Mouse (Mus musculus): ENCODE data around the gene Cyb5r2. TPM values are rescaled to one million over a fixed set of nuclear protein-coding genes. Genes with fewer than 3 reads are reported as not detected.

The Cyb5r2 gene
- polyA plus RNA-seq, 1 experiment from 2014 or later = 0.42 TPM

GRCm38 (mm10) chr7:107749270-107749669 is 8.6 kb downstream of the Cyb5r2 start:
- no peaks in the 10 kb centered on the region for H3K27me3 ChIP-seq
- no peaks in the 10 kb centered on the region for H3K4me1 ChIP-seq
- H3K9me3 ChIP-seq = no peaks in the 10 kb centered on the region
- peaks cover 9% of the 10 kb centered on the region for H3K36me3 ChIP-seq
- no peak for ATAC-seq (ENCODE audit: insufficient number of reproducible peaks, low FRiP score, low TSS enrichment, low read depth)
- WGBS = 3% methylated on average over 3 of the region's 3 CpGs
- no peak overlapping the region for H3K4me2 ChIP-seq
- H3K9ac ChIP-seq = no peak overlapping the region
- no peak overlapping the region for H3K27ac ChIP-seq
- no peak overlapping the region for H3K4me3 ChIP-seq

- Histone ChIP-seq H3K27me3 (no peaks in the 10 kb centered on the region), H3K27ac (no peak overlapping the region), H3K9ac (no peak overlapping the region), H3K9me3 (no peaks in the 10 kb centered on the region), H3K4me3 (no peak overlapping the region), H3K4me1 (no peaks in the 10 kb centered on the region), H3K36me3 (peaks cover 21% of the 10 kb centered on the region), H3K4me2 (no peak overlapping the region)
- no peak for ATAC-seq (ENCODE audit: insufficient number of reproducible peaks, low FRiP score, low TSS enrichment, low read depth)
- 11% methylated on average over 2 of the region's 2 CpGs for WGBS
Measured at GRCm38 (mm10) chr7:107747954-107748353, 9.9 kb downstream of the Cyb5r2 start.

- H3K4me3 ChIP-seq = no peak overlapping the region
- no peaks in the 10 kb centered on the region for H3K27me3 ChIP-seq
- H3K36me3 ChIP-seq = peaks cover 23% of the 10 kb centered on the region
- no peak for ATAC-seq (ENCODE audit: insufficient number of reproducible peaks, low FRiP score, low TSS enrichment, low read depth)
- H3K27ac ChIP-seq = no peak overlapping the region
- H3K4me1 ChIP-seq = no peaks in the 10 kb centered on the region
- 87% methylated on average over 9 of the region's 9 CpGs for WGBS
- no peak overlapping the region for H3K4me2 ChIP-seq
- no peaks in the 10 kb centered on the region for H3K9me3 ChIP-seq
- H3K9ac ChIP-seq = no peak overlapping the region
Measured at GRCm38 (mm10) chr7:107747476-107747875, 10.4 kb downstream of the Cyb5r2 start.

- Histone ChIP-seq H3K4me3 (no peak overlapping the region), H3K4me1 (no peaks in the 10 kb centered on the region), H3K27me3 (no peaks in the 10 kb centered on the region), H3K9ac (no peak overlapping the region), H3K4me2 (no peak overlapping the region), H3K27ac (no peak overlapping the region), H3K36me3 (peaks cover 26% of the 10 kb centered on the region), H3K9me3 (no peaks in the 10 kb centered on the region)
- 88% methylated on average over 8 of the region's 8 CpGs for WGBS
- ATAC-seq (ENCODE audit: insufficient number of reproducible peaks, low FRiP score, low TSS enrichment, low read depth) = no peak
Measured at GRCm38 (mm10) chr7:107746036-107746435, 11.8 kb downstream of the Cyb5r2 start.

GRCm38 (mm10) chr7:107745111-107745510 is 12.7 kb downstream of the Cyb5r2 start:
- WGBS = 69% methylated on average over 2 of the region's 2 CpGs
- Histone ChIP-seq H3K27me3 (no peaks in the 10 kb centered on the region), H3K9me3 (no peaks in the 10 kb centered on the region), H3K27ac (no peak overlapping the region), H3K4me3 (no peak overlapping the region), H3K4me1 (no peaks in the 10 kb centered on the region), H3K36me3 (peaks cover 33% of the 10 kb centered on the region), H3K4me2 (no peak overlapping the region), H3K9ac (no peak overlapping the region)
- no peak for ATAC-seq (ENCODE audit: insufficient number of reproducible peaks, low FRiP score, low TSS enrichment, low read depth)

- Histone ChIP-seq H3K9me3 (no peaks in the 10 kb centered on the region), H3K4me2 (no peak overlapping the region), H3K36me3 (peaks cover 36% of the 10 kb centered on the region), H3K4me1 (no peaks in the 10 kb centered on the region), H3K27ac (no peak overlapping the region), H3K4me3 (no peak overlapping the region), H3K9ac (no peak overlapping the region), H3K27me3 (no peaks in the 10 kb centered on the region)
- no peak for ATAC-seq (ENCODE audit: insufficient number of reproducible peaks, low FRiP score, low TSS enrichment, low read depth)
- 76% methylated on average over 4 of the region's 4 CpGs for WGBS
Measured at GRCm38 (mm10) chr7:107744454-107744853, 13.4 kb downstream of the Cyb5r2 start.

GRCm38 (mm10) chr7:107742963-107743465 is 14.8 kb downstream of the Cyb5r2 start:
- no peaks in the 10 kb centered on the region for H3K4me1 ChIP-seq
- no peaks in the 10 kb centered on the region for H3K27me3 ChIP-seq
- H3K27ac ChIP-seq = no peak overlapping the region
- no peak overlapping the region for H3K9ac ChIP-seq
- ATAC-seq (ENCODE audit: insufficient number of reproducible peaks, low FRiP score, low TSS enrichment, low read depth) = peak; percentile 20; the same call in 1 of the 2 replicates
- 70% methylated on average over 10 of the region's 10 CpGs for WGBS
- no peak overlapping the region for H3K4me2 ChIP-seq
- H3K9me3 ChIP-seq = no peaks in the 10 kb centered on the region
- no peak overlapping the region for H3K4me3 ChIP-seq
- peaks cover 42% of the 10 kb centered on the region for H3K36me3 ChIP-seq

- Histone ChIP-seq H3K4me2 (no peak overlapping the region), H3K36me3 (peaks cover 31% of the 10 kb centered on the region), H3K4me3 (no peak overlapping the region), H3K9ac (no peak overlapping the region), H3K27ac (no peak overlapping the region), H3K9me3 (no peaks in the 10 kb centered on the region), H3K27me3 (no peaks in the 10 kb centered on the region), H3K4me1 (no peaks in the 10 kb centered on the region)
- ATAC-seq (ENCODE audit: insufficient number of reproducible peaks, low FRiP score, low TSS enrichment, low read depth) = no peak
- 47% methylated on average over 2 of the region's 2 CpGs for WGBS
Measured at GRCm38 (mm10) chr7:107738726-107739125, 19.1 kb downstream of the Cyb5r2 start.

GRCm38 (mm10) chr7:107733162-107733561 is 24.7 kb downstream of the Cyb5r2 start:
- H3K27ac ChIP-seq = no peak overlapping the region
- no peaks in the 10 kb centered on the region for H3K27me3 ChIP-seq
- H3K36me3 ChIP-seq = peaks cover 30% of the 10 kb centered on the region
- H3K9me3 ChIP-seq = no peaks in the 10 kb centered on the region
- no peak overlapping the region for H3K4me3 ChIP-seq
- H3K4me1 ChIP-seq = no peaks in the 10 kb centered on the region
- no peak for ATAC-seq (ENCODE audit: insufficient number of reproducible peaks, low FRiP score, low TSS enrichment, low read depth)
- H3K4me2 ChIP-seq = no peak overlapping the region
- no peak overlapping the region for H3K9ac ChIP-seq
- WGBS = 63% methylated on average over 2 of the region's 2 CpGs

GRCm38 (mm10) chr7:107730587-107730986 is 27.2 kb downstream of the Cyb5r2 start:
- Histone ChIP-seq H3K9ac (no peak overlapping the region), H3K36me3 (peaks cover 25% of the 10 kb centered on the region), H3K4me3 (no peak overlapping the region), H3K4me2 (no peak overlapping the region), H3K9me3 (no peaks in the 10 kb centered on the region), H3K4me1 (no peaks in the 10 kb centered on the region), H3K27me3 (no peaks in the 10 kb centered on the region), H3K27ac (no peak overlapping the region)
- no peak for ATAC-seq (ENCODE audit: insufficient number of reproducible peaks, low FRiP score, low TSS enrichment, low read depth)
- WGBS = 77% methylated on average over 9 of the region's 10 CpGs

GRCm38 (mm10) chr7:107727538-107727937 is 30.3 kb downstream of the Cyb5r2 start:
- Histone ChIP-seq H3K27ac (no peak overlapping the region), H3K9me3 (no peaks in the 10 kb centered on the region), H3K36me3 (peaks cover 40% of the 10 kb centered on the region), H3K4me2 (no peak overlapping the region), H3K4me1 (no peaks in the 10 kb centered on the region), H3K4me3 (no peak overlapping the region), H3K9ac (no peak overlapping the region), H3K27me3 (no peaks in the 10 kb centered on the region)
- ATAC-seq (ENCODE audit: insufficient number of reproducible peaks, low FRiP score, low TSS enrichment, low read depth) = no peak
- WGBS = 40% methylated on average over 3 of the region's 3 CpGs

GRCm38 (mm10) chr7:107722536-107722935 is 35.3 kb downstream of the Cyb5r2 start:
- no peak overlapping the region for H3K4me2 ChIP-seq
- WGBS = 91% methylated on average over 4 of the region's 4 CpGs
- no peak overlapping the region for H3K9ac ChIP-seq
- H3K9me3 ChIP-seq = no peaks in the 10 kb centered on the region
- H3K27ac ChIP-seq = no peak overlapping the region
- ATAC-seq (ENCODE audit: insufficient number of reproducible peaks, low FRiP score, low TSS enrichment, low read depth) = no peak
- H3K27me3 ChIP-seq = no peaks in the 10 kb centered on the region
- H3K4me3 ChIP-seq = no peak overlapping the region
- peaks cover 49% of the 10 kb centered on the region for H3K36me3 ChIP-seq
- H3K4me1 ChIP-seq = no peaks in the 10 kb centered on the region

- no peaks in the 10 kb centered on the region for H3K27me3 ChIP-seq
- ATAC-seq (ENCODE audit: insufficient number of reproducible peaks, low FRiP score, low TSS enrichment, low read depth) = no peak
- H3K4me1 ChIP-seq = no peaks in the 10 kb centered on the region
- H3K9me3 ChIP-seq = no peaks in the 10 kb centered on the region
- no peak overlapping the region for H3K27ac ChIP-seq
- no peak overlapping the region for H3K9ac ChIP-seq
- H3K4me3 ChIP-seq = no peak overlapping the region
- no peak overlapping the region for H3K4me2 ChIP-seq
- peaks cover 54% of the 10 kb centered on the region for H3K36me3 ChIP-seq
- WGBS = 79% methylated on average over 1 of the region's 1 CpGs
Measured at GRCm38 (mm10) chr7:107720771-107721170, 37.1 kb downstream of the Cyb5r2 start.
